Mouse (Mus musculus): Measurements from ENCODE around the gene Lime1. TPM values are rescaled to one million over a fixed set of nuclear protein-coding genes. Genes with fewer than 3 reads are reported as not detected.

Lime1 gene
- polyA plus RNA-seq, 1 experiment from 2014 or later: 46.7 TPM

DNA sequence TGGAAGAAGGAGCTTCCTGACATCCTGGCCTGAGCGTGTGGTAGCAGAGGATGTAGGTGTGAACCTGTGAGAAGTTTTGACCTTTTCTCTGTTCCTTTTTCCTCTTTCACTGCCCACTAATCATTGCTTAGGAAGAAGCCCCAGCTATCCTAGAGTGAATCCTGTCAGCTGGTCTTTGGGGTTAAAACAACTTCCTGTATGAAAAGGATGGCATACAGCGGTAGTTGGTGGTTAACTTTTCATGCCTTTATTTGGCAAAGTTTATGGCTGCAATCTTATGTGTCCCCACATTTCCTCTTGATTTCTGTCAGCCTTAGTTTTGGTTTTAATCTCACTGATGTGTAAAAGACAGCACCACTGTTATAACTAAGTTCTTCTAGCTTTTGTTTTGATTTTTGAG is 2.6 kb upstream of the Lime1 start:
- Histone ChIP-seq H3K27me3 (no peaks in the 10 kb centered on the region), H3K27ac (no peak overlapping the region), H3K9ac (replicated peaks) (no peak overlapping the region), H3K36me3 (peaks cover 44% of the 10 kb centered on the region), H3K4me2 (replicated peaks) (no peak overlapping the region), H3K9me3 (no peaks in the 10 kb centered on the region), H3K4me1 (replicated peaks) (no peaks in the 10 kb centered on the region), H3K4me3 (replicated peaks) (no peak overlapping the region)
- ATAC-seq: no peak
- 91% methylated on average over 2 of the region's 2 CpGs for WGBS

DNA sequence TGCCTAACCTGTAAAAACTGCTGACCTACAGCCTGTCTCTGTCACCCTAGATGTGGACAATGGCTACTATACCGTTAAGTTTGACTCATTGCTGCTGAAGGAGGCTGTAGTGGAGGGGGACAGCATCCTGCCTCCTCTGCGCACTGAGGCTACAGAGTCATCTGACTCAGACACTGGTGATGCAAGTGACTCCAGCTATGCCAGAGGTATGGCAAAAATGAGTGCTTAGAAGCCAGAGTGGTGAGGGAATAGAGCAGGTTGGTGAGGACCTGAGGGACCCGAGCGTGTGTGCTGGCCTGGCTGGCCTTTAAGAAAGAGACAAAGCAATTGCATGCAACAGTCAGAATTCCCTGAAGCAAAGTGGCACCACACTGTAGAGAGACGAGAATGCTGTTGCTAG is 1.2 kb upstream of the Lime1 start:
- peaks cover 59% of the 10 kb centered on the region for H3K36me3 ChIP-seq
- no peak for ATAC-seq

DNA sequence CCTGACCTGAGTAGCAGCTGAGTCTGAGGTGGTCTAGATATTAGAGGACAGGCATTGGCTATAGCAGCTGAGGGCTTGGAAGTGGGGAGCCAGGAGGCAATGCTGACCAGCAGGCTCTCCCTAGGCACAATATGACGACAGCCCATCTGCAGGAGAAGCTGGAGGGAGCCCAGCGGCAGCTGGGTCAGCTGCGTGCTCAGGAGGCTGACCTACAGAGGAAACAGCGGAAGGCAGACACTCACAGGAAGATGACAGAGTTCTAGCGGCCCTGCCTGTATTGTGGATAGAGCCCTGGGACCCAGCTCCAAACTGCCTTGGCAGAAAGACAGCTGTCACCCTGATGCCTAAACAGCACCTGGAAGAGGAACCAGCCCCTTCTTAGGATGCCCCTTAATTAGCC is 373 bp downstream of the Lime1 start:
- H3K4me3 ChIP-seq (replicated peaks): no peak overlapping the region
- H3K27me3 ChIP-seq: no peaks in the 10 kb centered on the region
- no peak overlapping the region for H3K4me2 ChIP-seq (replicated peaks)
- no peaks in the 10 kb centered on the region for H3K4me1 ChIP-seq (replicated peaks)
- no peak for ATAC-seq
- H3K36me3 ChIP-seq: peaks cover 73% of the 10 kb centered on the region
- H3K9ac ChIP-seq (replicated peaks): no peak overlapping the region
- no peaks in the 10 kb centered on the region for H3K9me3 ChIP-seq
- WGBS: 76% methylated on average over 5 of the region's 5 CpGs
- H3K27ac ChIP-seq: no peak overlapping the region

More for the DNA sequence above, 1.2 kb upstream of the Lime1 start:
- H3K9me3 ChIP-seq: no peaks in the 10 kb centered on the region
- 96% methylated on average over 5 of the region's 5 CpGs for WGBS
- no peak overlapping the region for H3K4me2 ChIP-seq (replicated peaks)
- H3K27me3 ChIP-seq: no peaks in the 10 kb centered on the region
- no peak overlapping the region for H3K9ac ChIP-seq (replicated peaks)
- no peaks in the 10 kb centered on the region for H3K4me1 ChIP-seq (replicated peaks)
- no peak overlapping the region for H3K4me3 ChIP-seq (replicated peaks)
- H3K27ac ChIP-seq: no peak overlapping the region

DNA sequence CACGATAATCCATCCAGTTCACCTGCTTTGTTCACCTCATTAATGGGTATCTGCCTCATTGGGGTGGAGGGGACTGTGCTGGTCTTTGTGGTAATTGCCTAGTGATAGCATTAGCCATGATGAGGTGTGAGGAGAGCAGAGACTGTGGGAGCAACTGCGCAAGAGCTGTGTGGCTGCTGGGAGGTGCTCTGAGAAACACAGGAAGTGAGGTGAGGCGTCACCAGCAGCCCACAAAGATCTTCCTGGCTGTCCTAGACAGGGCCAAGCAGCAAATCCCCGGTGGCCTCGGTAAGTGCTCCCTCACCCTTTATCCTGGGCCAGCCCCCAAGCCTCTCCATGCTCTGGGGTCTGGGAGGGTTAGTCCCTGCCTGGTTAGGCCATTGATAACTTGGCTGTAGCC is 1.2 kb downstream of the Lime1 start:
- Histone ChIP-seq H3K4me1 (replicated peaks) (no peaks in the 10 kb centered on the region), H3K9me3 (no peaks in the 10 kb centered on the region), H3K27ac (no peak overlapping the region), H3K36me3 (peaks cover 80% of the 10 kb centered on the region), H3K9ac (replicated peaks) (no peak overlapping the region), H3K4me3 (replicated peaks) (no peak overlapping the region), H3K4me2 (replicated peaks) (no peak overlapping the region), H3K27me3 (no peaks in the 10 kb centered on the region)
- ATAC-seq: no peak
- WGBS: 94% methylated on average over 5 of the region's 5 CpGs

DNA sequence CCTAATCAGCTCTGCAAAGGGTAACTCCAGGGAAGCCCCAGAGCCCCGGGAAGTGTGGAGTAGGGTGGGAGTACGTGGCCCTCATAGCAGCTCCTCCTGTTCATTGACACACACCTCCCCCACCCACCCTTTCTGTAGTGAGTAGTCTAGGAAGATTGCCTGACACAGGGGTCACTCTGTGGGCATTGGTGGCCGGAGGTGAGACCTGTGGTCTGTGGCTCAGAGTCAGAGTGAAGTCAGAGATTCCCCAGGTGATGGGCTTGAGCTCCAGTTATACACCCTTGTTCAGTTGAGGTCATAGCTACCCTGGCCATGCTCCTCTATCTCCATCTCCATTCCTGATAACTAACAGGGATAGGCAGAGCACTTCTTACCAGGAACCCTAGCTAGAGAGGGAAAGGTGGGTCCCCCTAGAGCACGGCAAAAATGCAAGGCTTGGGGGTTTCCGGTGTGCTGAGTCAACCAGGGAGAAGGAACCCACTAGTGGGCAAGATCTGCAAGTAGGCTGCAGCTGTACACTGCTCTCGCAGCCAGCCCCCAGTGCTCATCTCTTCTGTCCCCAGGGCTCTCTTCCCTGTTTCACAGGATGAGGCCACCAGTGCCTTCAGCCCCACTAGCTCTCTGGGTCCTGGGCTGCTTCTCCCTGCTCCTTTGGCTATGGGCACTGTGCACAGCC is 1.9 kb downstream of the Lime1 start:
- Histone ChIP-seq H3K4me3 (replicated peaks) (no peak overlapping the region), H3K4me1 (replicated peaks) (no peaks in the 10 kb centered on the region), H3K36me3 (peaks cover 87% of the 10 kb centered on the region), H3K27me3 (no peaks in the 10 kb centered on the region), H3K9me3 (no peaks in the 10 kb centered on the region), H3K27ac (no peak overlapping the region), H3K4me2 (replicated peaks) (no peak overlapping the region), H3K9ac (replicated peaks) (no peak overlapping the region)
- WGBS: 97% methylated on average over 6 of the region's 6 CpGs
- ATAC-seq: no peak

DNA sequence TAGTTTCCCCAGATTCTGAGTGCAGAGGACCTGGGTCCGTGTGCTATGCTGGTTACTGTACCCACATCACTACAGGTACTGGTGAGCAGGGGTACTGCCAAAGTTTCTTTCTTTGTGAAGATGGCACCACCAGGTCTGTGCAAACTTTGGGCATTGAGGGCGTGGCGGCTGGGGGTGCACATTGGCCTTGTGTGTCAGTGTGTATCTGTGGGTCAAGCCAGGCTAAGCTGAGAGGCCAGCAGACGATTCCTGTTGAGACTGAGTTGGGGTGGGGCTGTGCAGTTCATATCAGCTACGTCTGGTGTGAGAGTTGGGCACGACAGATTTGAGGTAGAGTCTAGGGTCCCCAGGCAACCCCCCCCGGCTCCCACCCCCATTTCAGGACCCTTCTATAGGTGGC is 4.6 kb downstream of the Lime1 start:
- H3K4me3 ChIP-seq (replicated peaks): no peak overlapping the region
- 93% methylated on average over 7 of the region's 7 CpGs for WGBS
- no peak for ATAC-seq
- no peaks in the 10 kb centered on the region for H3K4me1 ChIP-seq (replicated peaks)
- H3K9me3 ChIP-seq: no peaks in the 10 kb centered on the region
- peaks cover 80% of the 10 kb centered on the region for H3K36me3 ChIP-seq
- H3K27ac ChIP-seq: no peak overlapping the region
- H3K27me3 ChIP-seq: no peaks in the 10 kb centered on the region
- no peak overlapping the region for H3K4me2 ChIP-seq (replicated peaks)
- no peak overlapping the region for H3K9ac ChIP-seq (replicated peaks)

DNA sequence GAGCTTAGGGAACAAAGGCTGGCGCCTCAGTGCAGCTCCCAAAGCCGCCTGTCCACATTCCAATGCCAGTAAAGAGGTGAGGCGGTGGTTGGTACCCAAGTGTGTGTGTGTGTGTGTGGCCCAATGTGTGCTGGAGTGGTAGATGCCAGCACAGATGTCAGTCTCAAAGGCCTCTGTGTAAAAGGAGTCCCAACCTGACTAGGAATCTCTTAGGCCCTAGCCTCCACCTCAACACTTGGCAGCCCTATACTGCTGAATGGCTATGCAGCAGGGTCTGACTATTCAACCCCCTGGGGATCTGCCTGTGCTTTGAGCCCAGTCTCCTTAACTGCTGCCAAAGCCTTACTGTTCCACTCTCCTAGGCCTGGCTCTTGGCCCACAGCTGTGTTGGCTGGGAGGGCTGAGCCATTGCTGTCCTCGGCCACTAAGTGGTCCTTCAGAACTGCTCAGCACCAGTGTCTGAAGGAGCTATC is 5.1 kb downstream of the Lime1 start:
- Histone ChIP-seq H3K27ac (no peak overlapping the region), H3K4me2 (replicated peaks) (no peak overlapping the region), H3K4me3 (replicated peaks) (no peak overlapping the region), H3K4me1 (replicated peaks) (no peaks in the 10 kb centered on the region), H3K9me3 (no peaks in the 10 kb centered on the region), H3K27me3 (no peaks in the 10 kb centered on the region), H3K9ac (replicated peaks) (no peak overlapping the region), H3K36me3 (peaks cover 80% of the 10 kb centered on the region)
- 84% methylated on average over 4 of the region's 4 CpGs for WGBS
- ATAC-seq: peak; percentile 26

DNA sequence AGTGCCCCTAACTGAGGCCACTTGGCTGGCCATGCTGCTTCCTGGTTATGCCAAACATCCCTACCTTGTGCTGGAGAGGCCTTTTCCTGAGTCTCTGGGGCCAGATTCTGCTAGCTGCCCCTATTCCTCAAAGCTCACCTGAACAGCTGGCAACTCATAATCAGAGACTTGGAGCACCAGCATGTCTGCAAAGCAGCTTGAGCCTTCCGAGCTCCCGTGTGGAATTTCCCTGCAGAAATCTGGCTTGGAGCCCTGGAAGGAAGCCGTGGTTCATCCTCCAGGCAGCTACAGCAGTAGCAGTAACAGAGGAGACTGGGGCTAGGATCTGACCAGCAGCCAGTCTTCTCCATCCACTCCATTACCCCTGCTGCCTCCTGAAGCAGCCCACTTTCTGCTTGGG is 6.0 kb downstream of the Lime1 start:
- no peak overlapping the region for H3K4me3 ChIP-seq (replicated peaks)
- H3K27ac ChIP-seq: no peak overlapping the region
- no peaks in the 10 kb centered on the region for H3K27me3 ChIP-seq
- H3K9me3 ChIP-seq: no peaks in the 10 kb centered on the region
- WGBS: 84% methylated on average over 3 of the region's 3 CpGs
- H3K36me3 ChIP-seq: peaks cover 79% of the 10 kb centered on the region
- no peak for ATAC-seq
- no peaks in the 10 kb centered on the region for H3K4me1 ChIP-seq (replicated peaks)
- no peak overlapping the region for H3K4me2 ChIP-seq (replicated peaks)
- H3K9ac ChIP-seq (replicated peaks): no peak overlapping the region

DNA sequence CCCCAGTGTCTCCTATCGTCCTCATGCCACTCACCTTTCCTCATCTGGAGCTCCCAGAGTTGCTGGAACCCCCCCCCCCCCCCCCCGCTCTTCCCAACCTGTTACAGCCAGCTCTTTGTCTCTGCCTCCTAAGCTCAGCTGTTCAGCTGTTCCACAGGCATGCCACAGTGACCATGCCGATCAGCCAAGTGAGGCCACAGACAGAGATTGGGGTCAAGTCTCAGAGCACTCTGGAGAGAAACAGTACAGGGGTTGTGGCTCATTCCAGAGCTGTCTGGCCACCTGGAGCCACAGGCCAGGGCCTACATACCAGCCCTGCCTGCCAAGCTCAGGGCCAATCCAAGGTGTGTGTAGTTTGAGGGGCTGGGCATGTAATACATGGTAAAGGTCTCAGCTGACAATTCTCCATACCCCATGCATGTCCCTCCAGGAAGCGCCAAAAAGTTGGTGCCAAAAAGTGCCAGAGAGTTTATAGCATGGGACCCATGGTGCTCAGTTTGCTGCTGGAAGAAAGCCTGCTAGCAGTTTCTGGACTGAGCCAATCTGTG is 6.9 kb downstream of the Lime1 start:
- WGBS: 80% methylated on average over 3 of the region's 4 CpGs
- H3K36me3 ChIP-seq: peaks cover 79% of the 10 kb centered on the region
- no peak for ATAC-seq
- no peak overlapping the region for H3K9ac ChIP-seq (replicated peaks)
- H3K27me3 ChIP-seq: no peaks in the 10 kb centered on the region
- H3K4me1 ChIP-seq (replicated peaks): no peaks in the 10 kb centered on the region
- H3K4me3 ChIP-seq (replicated peaks): no peak overlapping the region
- no peak overlapping the region for H3K4me2 ChIP-seq (replicated peaks)
- no peak overlapping the region for H3K27ac ChIP-seq
- H3K9me3 ChIP-seq: no peaks in the 10 kb centered on the region

DNA sequence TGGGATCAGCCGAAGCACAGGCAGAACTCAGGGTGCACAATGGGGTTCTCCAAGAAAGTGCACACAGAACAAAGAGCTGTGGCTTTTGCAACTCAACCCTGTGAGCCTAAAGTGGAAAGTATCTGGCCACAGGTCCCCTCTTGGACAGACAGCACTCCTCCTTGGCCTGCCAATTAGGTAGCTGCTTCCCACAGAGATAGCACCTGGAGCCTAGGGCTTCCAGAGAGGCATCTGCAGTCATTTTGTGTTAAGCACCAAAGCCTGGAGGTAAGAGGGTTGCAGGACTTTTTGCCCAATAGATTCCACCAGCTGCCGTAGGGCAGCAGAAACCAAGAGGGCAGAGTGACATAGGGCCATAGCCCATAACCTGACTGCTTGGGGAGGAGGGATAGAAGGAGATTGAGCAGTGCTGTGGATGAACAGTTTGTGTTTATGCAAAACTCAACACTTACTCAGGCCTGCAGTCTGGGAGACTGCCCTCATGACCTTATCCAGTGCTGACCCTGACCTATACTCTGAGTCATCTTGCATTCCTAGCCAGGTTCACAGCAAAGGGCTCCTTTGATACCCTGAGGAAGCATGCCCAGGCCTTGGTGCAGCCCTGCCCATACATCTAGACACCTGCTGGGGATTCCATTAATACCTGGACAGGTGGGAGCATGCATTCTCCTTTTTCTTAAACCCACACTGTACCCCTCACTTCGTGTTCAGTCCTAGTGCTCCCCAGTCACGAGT is 10.4 kb downstream of the Lime1 start:
- Histone ChIP-seq H3K4me3 (replicated peaks) (no peak overlapping the region), H3K27ac (no peak overlapping the region), H3K36me3 (peaks cover 55% of the 10 kb centered on the region), H3K9me3 (no peaks in the 10 kb centered on the region), H3K4me2 (replicated peaks) (no peak overlapping the region), H3K4me1 (replicated peaks) (no peaks in the 10 kb centered on the region), H3K27me3 (no peaks in the 10 kb centered on the region), H3K9ac (replicated peaks) (no peak overlapping the region)
- ATAC-seq: no peak
- whole genome bisulfite sequencing: 77% methylated on average over 4 of the region's 4 CpGs

DNA sequence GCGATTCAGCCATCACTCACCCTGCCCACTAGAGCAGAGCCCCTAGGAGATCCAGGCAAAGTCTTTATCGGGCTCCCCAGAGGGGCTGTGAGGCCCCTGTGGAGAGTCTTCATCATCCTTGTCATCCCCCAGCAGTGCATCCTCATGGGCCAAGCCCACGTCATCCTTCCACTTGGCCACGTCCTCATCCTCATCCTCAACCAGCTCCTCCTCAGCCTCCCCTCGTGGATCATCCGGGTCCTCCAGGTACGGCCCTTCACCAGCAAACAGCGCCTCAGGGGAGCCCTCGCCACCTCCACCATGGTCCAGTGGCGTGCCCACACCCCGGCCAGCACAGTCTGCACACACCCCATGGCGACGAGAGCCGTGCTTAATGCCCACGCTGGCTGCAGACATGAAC is 11.1 kb downstream of the Lime1 start:
- ATAC-seq: 0 out of 2 replicates have a peak, but pooled peaks have one; percentile 9
- WGBS: 91% methylated on average over 15 of the region's 15 CpGs
- peaks cover 52% of the 10 kb centered on the region for H3K36me3 ChIP-seq
- H3K9ac ChIP-seq (replicated peaks): no peak overlapping the region
- no peak overlapping the region for H3K27ac ChIP-seq
- no peak overlapping the region for H3K4me3 ChIP-seq (replicated peaks)
- H3K4me1 ChIP-seq (replicated peaks): no peaks in the 10 kb centered on the region
- H3K9me3 ChIP-seq: no peaks in the 10 kb centered on the region
- H3K27me3 ChIP-seq: no peaks in the 10 kb centered on the region
- H3K4me2 ChIP-seq (replicated peaks): no peak overlapping the region

DNA sequence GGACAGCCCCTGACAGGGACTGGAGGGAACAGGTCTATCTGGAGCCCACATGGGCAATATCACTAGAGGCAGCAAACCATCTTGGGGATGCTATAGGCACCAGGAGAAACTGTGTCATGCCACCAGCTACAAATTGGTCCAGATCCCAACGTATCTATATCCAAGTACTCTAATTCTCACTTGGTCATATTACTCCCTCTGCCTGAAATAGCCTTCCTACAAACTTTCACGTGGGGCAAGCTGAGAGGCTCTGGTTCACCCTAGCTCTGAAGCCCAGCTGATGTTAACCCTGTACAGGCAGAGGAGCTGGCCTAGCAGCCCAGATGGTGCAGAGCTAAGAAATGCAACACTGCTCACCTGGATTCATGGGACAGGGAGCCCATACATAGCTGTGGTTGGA is 11.7 kb downstream of the Lime1 start:
- 73% methylated on average over 2 of the region's 2 CpGs for whole genome bisulfite sequencing
- no peaks in the 10 kb centered on the region for H3K4me1 ChIP-seq (replicated peaks)
- no peak for ATAC-seq

More for the DNA sequence above, 11.7 kb downstream of the Lime1 start:
- Histone ChIP-seq H3K36me3 (peaks cover 47% of the 10 kb centered on the region), H3K27ac (no peak overlapping the region), H3K9ac (replicated peaks) (no peak overlapping the region), H3K4me2 (replicated peaks) (no peak overlapping the region), H3K9me3 (no peaks in the 10 kb centered on the region), H3K27me3 (no peaks in the 10 kb centered on the region), H3K4me3 (replicated peaks) (no peak overlapping the region)

All from midbrain, embryonic 13.5 days (tissue).